Mouse (Mus musculus) myocyte (in vitro differentiated cells): ENCODE data around the gene Ccdc87. TPM values are rescaled to one million over a fixed set of nuclear protein-coding genes. Genes with fewer than 3 reads are reported as not detected.
A peak's percentile ranks its signal among the peaks of the same experiment; 100 is the strongest.

Experiments used
- H3K27me3 ChIP-seq: one replicate; pipeline ENCODE4 v1.6.1; 2011; ENCODE audit not compliant: control insufficient read depth, insufficient read depth, insufficient read length
- H3K36me3 ChIP-seq: one replicate; pipeline ENCODE4 v1.6.1; 2011; ENCODE audit not compliant: control insufficient read depth, insufficient read depth
- H3K4me2 ChIP-seq: one replicate; pipeline ENCODE4 v1.6.1; 2011; ENCODE audit warnings: low read depth, control low read depth
- H3K4me3 ChIP-seq: one replicate; pipeline ENCODE4 v1.5.1; 2011; ENCODE audit warnings: mild to moderate bottlenecking, control low read depth, moderate library complexity
- H3K79me2 ChIP-seq: one replicate; pipeline ENCODE4 v1.6.1; 2011; ENCODE audit not compliant: control insufficient read depth, insufficient read depth
- H3ac ChIP-seq: one replicate; pipeline ENCODE4 v1.6.1; 2011; ENCODE audit not compliant: control insufficient read depth, insufficient read length
- CEBPB ChIP-seq: IDR thresholded peaks from 2 replicates; pipeline ENCODE4 v1.6.1; 2011; ENCODE audit warnings: mild to moderate bottlenecking, moderate library complexity; ENCODE audit not compliant: poor library complexity, insufficient read depth, severe bottlenecking
- E2F4 ChIP-seq: IDR thresholded peaks from one replicate; pipeline ENCODE4 v1.6.1; 2011; ENCODE audit warnings: mild to moderate bottlenecking, control low read depth, moderate library complexity; ENCODE audit not compliant: insufficient read depth
- MAX ChIP-seq: IDR thresholded peaks from one replicate; pipeline ENCODE4 v1.6.1; 2011; ENCODE audit warnings: low read depth, mild to moderate bottlenecking, control low read depth
- MYOD1 ChIP-seq, 3 experiments: IDR thresholded peaks; one replicate each; pipeline ENCODE4 v1.6.1; 2011; ENCODE audit warnings: control low read depth in 2 of 3, low read depth in 2 of 3, mild to moderate bottlenecking in 2 of 3, moderate library complexity in 1 of 3; ENCODE audit not compliant: insufficient read length in 2 of 3, control insufficient read depth in 1 of 3
- MYOG ChIP-seq, 3 experiments: IDR thresholded peaks; one replicate each; pipeline ENCODE4 v1.6.1; 2011; ENCODE audit warnings: control low read depth in 2 of 3, low read depth in 2 of 3, mild to moderate bottlenecking in 2 of 3; ENCODE audit not compliant: insufficient read length in 2 of 3, control insufficient read depth in 1 of 3, insufficient read depth in 1 of 3
- POLR2A ChIP-seq: IDR thresholded peaks from one replicate; pipeline ENCODE4 v1.6.1; 2011; ENCODE audit warnings: low read depth, mild to moderate bottlenecking, control low read depth, moderate library complexity; ENCODE audit not compliant: insufficient read length
- POLR2AphosphoS2 ChIP-seq: IDR thresholded peaks from one replicate; pipeline ENCODE4 v1.6.1; 2011; ENCODE audit warnings: low read depth, control low read depth; ENCODE audit not compliant: insufficient read length
- REST ChIP-seq: IDR thresholded peaks from one replicate; pipeline ENCODE4 v1.6.1; 2011; ENCODE audit warnings: mild to moderate bottlenecking, control low read depth, moderate library complexity; ENCODE audit not compliant: insufficient read depth, insufficient read length
- SRF ChIP-seq: IDR thresholded peaks from one replicate; pipeline ENCODE4 v1.6.1; 2011; ENCODE audit warnings: low read depth; ENCODE audit not compliant: control insufficient read depth, insufficient read length
- TCF12 ChIP-seq: IDR thresholded peaks from one replicate; pipeline ENCODE4 v1.6.1; 2011; ENCODE audit warnings: mild to moderate bottlenecking, control low read depth; ENCODE audit not compliant: poor library complexity, insufficient read depth, severe bottlenecking
- TCF3 ChIP-seq: IDR thresholded peaks from one replicate; pipeline ENCODE4 v1.6.1; 2011; ENCODE audit warnings: low read depth, control low read depth; ENCODE audit not compliant: insufficient read length
- USF1 ChIP-seq: IDR thresholded peaks from one replicate; pipeline ENCODE4 v1.6.1; 2011; ENCODE audit warnings: low read depth, mild to moderate bottlenecking, control low read depth, moderate library complexity
- polyA plus RNA-seq: library from polyadenylated mRNA; unstranded; fragments of >200 nt; fragmentation: generic; extraction: Trizol; gene quantifications from one replicate; pipeline ENCODE4 v1.2.1, GENCODE M21; 2012; ENCODE audit warnings: missing spikeins

Ccdc87 gene
- polyA plus RNA-seq, 1 experiment = 0.04 TPM

DNA sequence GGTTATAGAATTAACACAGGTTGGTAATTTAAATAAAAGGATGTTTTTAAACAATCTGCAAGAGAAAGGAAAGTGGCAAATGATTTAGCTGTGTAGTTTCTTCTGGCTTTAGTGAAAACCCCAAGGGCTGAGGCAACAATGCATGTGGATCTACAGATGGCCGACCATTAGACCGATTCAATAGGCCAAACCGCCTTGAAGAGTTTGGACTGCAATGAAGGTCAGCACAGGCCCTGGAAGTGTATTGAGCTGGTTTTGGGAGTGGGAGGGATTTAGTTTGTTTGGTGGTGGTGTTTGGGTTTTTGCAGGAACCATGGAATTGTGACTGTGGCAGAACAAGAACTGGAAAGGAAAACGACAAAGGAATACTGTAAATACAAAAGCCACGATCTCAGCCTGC is 40.1 kb upstream of the Ccdc87 start:
- Histone ChIP-seq H3K4me2 (no peak overlapping the region), H3ac (no peak overlapping the region), H3K79me2 (peaks cover 99% of the 10 kb centered on the region), H3K4me3 (no peak overlapping the region), H3K27me3 (no peaks in the 10 kb centered on the region), H3K36me3 (peaks cover 6% of the 10 kb centered on the region)
- TF ChIP-seq POLR2A = no peak
- no peak for TF ChIP-seq CEBPB
- no peak for TF ChIP-seq REST
- TF ChIP-seq SRF = no peak
- TF ChIP-seq MAX = no peak

DNA sequence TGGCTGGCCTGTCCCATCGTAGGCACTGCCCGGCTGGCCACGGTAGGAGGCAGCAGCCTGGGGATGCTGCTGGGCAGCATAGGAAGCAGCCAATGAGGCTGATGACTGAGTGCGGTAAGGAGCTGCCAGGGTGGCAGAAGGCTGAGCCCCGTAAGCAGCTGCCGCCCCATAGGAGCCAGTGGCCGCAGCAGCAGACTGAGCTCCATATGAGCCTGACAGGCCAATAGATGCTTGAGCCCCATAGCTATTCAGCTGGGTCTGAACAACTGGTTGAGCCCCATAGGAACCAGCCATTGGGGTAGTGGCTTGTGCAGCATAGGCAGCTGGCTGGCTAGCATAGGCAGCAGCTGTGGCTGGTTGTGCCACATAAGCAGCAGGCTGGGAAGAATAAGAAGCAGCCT is 36.5 kb upstream of the Ccdc87 start:
- H3K27me3 ChIP-seq = no peaks in the 10 kb centered on the region
- H3K4me3 ChIP-seq = no peak overlapping the region
- peaks cover 6% of the 10 kb centered on the region for H3K36me3 ChIP-seq
- no peak overlapping the region for H3K4me2 ChIP-seq
- H3K79me2 ChIP-seq = peaks cover 100% of the 10 kb centered on the region
- H3ac ChIP-seq = no peak overlapping the region
- TF ChIP-seq MYOG (IDR thresholded peaks at IDR 0.05; ENCODE audit: control insufficient read depth in 1 of 3, insufficient read depth in 1 of 3, insufficient read length in 2 of 3, low read depth in 2 of 3) (peak in 2 of 3 experiments; percentile 37 to 44), MAX (no peak)

DNA sequence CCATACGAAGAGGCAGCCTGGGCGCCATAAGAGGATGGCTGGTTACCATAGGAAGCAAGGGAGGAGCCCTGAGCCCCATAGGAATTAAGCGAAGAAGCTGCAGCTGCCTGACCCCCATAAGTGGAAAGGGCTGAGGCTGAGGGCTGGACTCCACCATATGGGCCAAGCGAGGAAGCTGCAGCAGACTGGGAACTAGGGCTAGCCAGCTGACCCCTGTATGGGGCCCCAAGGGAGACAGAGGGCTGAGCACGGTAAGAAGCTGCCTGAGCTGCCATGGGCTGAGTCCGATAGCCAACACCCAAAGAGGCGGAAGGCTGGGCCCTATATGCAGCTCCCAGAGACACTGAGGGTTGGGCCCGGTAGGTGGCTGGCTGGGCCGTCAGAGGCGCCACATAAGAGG is 35.9 kb upstream of the Ccdc87 start:
- peaks cover 100% of the 10 kb centered on the region for H3K79me2 ChIP-seq
- no peak overlapping the region for H3ac ChIP-seq
- no peaks in the 10 kb centered on the region for H3K27me3 ChIP-seq
- no peak overlapping the region for H3K4me2 ChIP-seq
- TF ChIP-seq E2F4 (no peak), POLR2A (no peak), POLR2AphosphoS2 (no peak)
- H3K36me3 ChIP-seq = no peaks in the 10 kb centered on the region
- no peak overlapping the region for H3K4me3 ChIP-seq

DNA sequence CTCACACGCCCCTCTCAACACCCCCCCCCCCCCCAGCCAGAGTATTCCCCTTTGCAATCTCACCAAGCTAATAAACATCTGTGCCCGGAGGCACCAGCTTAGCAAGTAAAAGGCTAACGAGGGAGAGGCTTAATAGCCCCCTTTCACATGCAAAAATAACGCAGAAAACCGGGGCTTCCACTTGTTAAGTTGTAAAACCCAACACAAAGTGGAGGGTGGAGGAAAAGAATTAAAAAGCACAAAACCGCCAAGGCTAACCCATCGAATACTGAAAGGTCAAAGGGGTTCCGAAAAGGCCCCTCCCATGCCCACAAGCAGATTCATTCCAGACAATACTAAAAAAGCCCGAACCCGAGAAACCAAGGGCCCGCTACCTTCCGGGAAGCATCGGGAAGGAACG is 28.9 kb upstream of the Ccdc87 start:
- Histone ChIP-seq H3K4me2 (peak overlapping the region; percentile 92), H3K4me3 (peak overlapping the region; percentile 90), H3ac (peak overlapping the region; percentile 40), H3K79me2 (peaks cover 59% of the 10 kb centered on the region), H3K27me3 (no peaks in the 10 kb centered on the region), H3K36me3 (no peaks in the 10 kb centered on the region)
- TF ChIP-seq POLR2A = no peak
- no peak for TF ChIP-seq MYOD1 (IDR thresholded peaks at IDR 0.05; ENCODE audit: control insufficient read depth in 1 of 3, insufficient read length in 2 of 3, low read depth in 2 of 3)
- TF ChIP-seq TCF3 = no peak
- no peak for TF ChIP-seq TCF12
- no peak for TF ChIP-seq REST

DNA sequence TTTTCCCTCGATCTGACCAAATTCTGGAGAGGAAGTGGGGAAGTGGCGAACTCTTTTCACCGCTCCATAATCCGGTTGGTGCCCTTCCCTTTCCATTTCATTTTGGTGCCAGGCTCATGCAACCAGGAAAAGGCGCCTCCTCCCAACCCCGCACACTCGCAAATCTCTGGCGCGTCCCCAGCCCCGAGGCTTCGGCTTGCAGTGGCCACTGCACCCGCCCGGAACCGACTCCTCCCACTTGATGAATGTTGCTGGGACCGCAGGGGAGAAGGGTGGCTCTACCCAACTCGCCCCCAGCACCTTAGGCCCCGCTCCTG is 28.5 kb upstream of the Ccdc87 start:
- Histone ChIP-seq H3K4me2 (peak overlapping the region; percentile 92), H3ac (peak overlapping the region; percentile 40), H3K4me3 (peak overlapping the region; percentile 90), H3K79me2 (peaks cover 55% of the 10 kb centered on the region), H3K36me3 (no peaks in the 10 kb centered on the region), H3K27me3 (no peaks in the 10 kb centered on the region)
- no peak for TF ChIP-seq TCF3
- no peak for TF ChIP-seq CEBPB
- TF ChIP-seq MYOG (IDR thresholded peaks at IDR 0.05; ENCODE audit: control insufficient read depth in 1 of 3, insufficient read depth in 1 of 3, insufficient read length in 2 of 3, low read depth in 2 of 3) = no peak
- TF ChIP-seq USF1 = no peak
- TF ChIP-seq POLR2AphosphoS2 = no peak
- TF ChIP-seq TCF12 = no peak

DNA sequence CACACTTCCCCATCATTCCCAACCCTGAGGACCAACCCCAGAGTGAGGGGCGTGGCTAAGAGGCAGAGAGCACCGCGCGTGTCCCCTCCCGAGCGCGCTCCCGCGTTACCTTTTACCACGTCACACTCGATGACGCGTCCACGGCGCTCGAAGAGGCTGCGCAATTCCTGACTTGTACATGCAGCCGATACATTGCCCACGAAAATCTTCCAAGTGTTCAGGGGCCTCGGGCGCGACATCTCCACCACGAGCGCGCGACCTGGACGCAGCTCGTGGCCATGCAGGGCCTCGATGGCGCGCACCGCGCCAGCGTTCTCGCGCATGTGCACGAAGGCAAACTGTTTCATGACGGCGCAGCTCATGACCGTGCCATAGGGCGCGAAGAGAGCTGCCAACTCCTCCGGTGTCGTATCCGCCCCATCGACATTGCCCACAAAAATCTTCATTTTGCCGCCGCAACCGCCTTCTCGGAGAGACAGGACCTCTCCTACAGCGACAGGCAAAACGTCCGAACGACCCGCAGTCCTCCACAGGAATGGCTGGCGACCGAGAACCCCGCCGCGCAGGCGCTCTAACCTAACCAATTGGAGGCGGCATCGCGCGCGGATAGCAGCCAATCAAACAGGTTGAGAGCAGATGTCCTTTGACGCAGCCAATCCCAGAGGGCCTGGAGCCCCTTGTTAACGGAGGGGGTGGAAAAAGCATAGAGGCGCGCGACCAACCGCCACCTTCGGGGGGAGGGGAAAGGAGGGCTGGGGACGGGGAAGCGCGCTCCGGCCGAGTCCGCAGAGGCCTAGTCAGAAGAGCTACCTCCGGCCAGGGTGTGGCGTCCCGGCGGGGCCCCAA is 27.9 kb upstream of the Ccdc87 start, which contains the start of the genes Gm21992 and Rbm14:
Gene Gm21992 (minus strand): TSS at position 550 of the 846 bp plus-strand sequence.
Gene Rbm14 (minus strand): TSS at position 572 of the 846 bp plus-strand sequence.
- Histone ChIP-seq H3K36me3 (no peaks in the 10 kb centered on the region), H3K79me2 (peaks cover 49% of the 10 kb centered on the region), H3K4me3 (peak within 1 kb of the TSS; percentile 90), H3ac (peak within 1 kb of the TSS; percentile 40), H3K27me3 (no peaks in the 10 kb centered on the region), H3K4me2 (peak within 1 kb of the TSS; percentile 92)
- TF ChIP-seq CEBPB = no peak
- peak; percentile 89 for TF ChIP-seq POLR2A
- TF ChIP-seq POLR2AphosphoS2 = peak; percentile 88
